Mouse (Mus musculus): ENCODE data around the gene Psmb6.

- TF ChIP-seq EP300 (IDR thresholded peaks at IDR 0.05; ENCODE audit: low read depth) (no peak), CTCF (IDR thresholded peaks at IDR 0.05; ENCODE audit: low read depth) (peak; percentile 69)
These were observed 15.2 kb upstream of the Psmb6 start for GRCm38 (mm10) chr11:70509753-70510564.

Measured in liver, embryonic 14.5 days (tissue).